Mouse (Mus musculus): ENCODE data around the gene Mpnd.

Mpnd gene

DNA sequence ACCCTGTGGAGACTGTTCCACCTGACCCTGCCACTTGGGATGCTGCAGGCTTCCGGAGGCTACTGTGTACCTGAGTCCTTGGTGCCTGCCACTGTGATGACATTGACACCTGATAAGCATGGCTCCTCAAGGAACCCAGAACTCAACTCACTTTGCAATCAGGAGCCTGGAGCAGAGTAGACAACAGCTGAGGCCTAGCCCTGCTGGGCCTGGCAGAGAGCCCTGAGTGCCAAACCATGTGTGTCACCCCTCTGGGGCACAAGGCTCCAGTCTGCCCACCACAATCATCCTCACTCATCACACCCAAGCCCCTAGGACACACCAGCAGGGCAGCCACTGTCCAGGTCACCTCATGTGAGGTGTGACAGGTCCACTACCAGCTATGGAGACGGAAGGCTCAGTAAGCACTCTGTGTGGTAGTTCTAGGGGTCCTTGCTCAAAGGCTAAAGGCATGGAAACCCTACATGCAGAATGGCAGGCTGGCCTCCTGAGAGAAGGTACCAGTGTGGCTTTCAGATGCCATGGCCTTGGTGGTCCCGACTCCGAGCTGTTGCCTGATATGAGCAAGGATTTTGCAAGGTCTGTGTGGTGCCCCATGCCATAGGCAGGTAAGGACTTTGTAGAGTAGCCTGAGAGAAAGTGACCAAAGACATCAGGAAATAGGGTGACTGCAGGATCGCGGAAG is 15.0 kb downstream of the Mpnd start:
- DNase-seq (ENCODE audit: low read depth, low spot score) = no peak

- no peak for DNase-seq (ENCODE audit: low read depth, low spot score)
These were observed 15.8 kb downstream of the Mpnd start for GRCm38 (mm10) chr17:56021161-56021910.

- DNase-seq (ENCODE audit: low read depth, low spot score) = no peak
These were observed 16.8 kb downstream of the Mpnd start for GRCm38 (mm10) chr17:56022131-56022988.

- DNase-seq (ENCODE audit: low read depth, low spot score) = no peak
These were observed 17.4 kb downstream of the Mpnd start for GRCm38 (mm10) chr17:56022989-56023290.

GRCm38 (mm10) chr17:56023386-56023785 is 17.9 kb downstream of the Mpnd start:
- no peak for DNase-seq (ENCODE audit: low read depth, low spot score)

DNA sequence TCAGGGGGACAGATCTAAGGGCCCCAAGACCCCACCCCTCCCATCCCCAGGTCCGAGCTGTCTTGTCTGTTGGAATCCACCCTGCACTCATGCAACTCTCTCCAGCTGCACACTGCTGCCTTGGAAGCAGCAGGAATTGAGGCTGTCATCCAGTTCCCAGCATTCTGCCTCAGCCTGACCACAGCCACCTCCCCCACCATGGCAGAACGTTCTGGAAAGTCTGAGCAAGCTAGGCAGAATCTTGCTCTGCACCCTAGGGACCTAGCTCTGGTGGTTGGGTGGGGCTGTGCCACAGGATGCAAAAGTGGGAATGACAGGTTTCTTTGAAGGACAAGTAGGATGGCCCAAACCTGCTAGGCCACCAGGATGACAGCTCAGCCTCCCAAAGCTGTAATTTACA is 19.0 kb downstream of the Mpnd start:
- DNase-seq (ENCODE audit: low read depth, low spot score) = no peak

GRCm38 (mm10) chr17:56024931-56025330 is 19.4 kb downstream of the Mpnd start:
- DNase-seq (ENCODE audit: low read depth, low spot score) = no peak

DNA sequence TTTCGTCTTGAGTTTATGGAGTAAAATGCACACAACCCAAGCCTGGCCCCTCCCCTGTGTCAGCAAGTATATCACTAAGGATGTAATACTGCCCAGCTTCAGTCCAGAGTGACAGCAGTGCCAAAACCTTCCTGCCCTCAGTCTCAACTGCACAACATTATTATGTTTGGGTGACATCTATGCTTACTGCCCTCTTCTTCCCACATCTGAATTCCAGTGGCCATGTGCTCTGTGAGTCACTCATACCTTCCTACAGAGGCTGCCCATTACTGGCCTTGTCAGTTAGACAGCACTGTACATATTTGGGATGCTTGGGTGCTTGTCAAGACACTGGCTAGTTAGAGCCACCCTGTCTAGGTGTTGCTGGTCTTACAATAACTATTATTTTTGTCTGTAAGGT is 20.8 kb downstream of the Mpnd start:
- no peak for DNase-seq (ENCODE audit: low read depth, low spot score)

GRCm38 (mm10) chr17:56026881-56027280 is 21.4 kb downstream of the Mpnd start:
- DNase-seq (ENCODE audit: low read depth, low spot score) = no peak

GRCm38 (mm10) chr17:56027801-56028441 is 22.4 kb downstream of the Mpnd start:
- no peak for DNase-seq (ENCODE audit: low read depth, low spot score)

DNA sequence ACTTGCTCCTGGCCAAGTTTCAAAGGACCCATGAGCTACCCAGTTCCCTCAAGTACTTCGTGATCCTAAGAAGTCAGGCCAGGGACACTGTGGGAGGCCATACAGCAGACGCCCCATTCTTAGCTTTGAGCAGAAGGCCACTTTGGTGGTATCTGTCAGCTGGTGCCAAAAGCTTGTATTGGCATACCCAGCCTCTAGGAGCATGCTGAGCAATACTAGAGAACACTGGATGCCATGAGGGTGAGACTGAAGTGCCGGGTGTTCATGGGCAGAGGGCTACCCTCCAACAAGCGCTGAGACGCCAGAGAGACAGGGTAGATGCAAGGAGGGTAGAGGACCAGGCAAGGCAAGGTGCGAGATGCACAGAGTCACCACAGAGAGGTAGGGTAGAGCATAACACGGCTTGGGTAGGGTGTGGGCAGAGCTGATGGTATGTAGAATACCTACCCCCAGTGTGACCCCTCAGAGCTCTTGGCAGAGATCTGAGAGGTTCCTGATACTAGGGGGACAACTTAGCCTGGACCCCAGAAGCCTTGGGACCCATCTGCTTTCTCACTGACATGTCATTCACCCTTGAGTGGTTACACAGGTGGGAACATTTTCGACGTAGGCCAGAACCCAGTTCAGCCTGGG is 24.8 kb downstream of the Mpnd start:
- no peak for DNase-seq (ENCODE audit: low read depth, low spot score)

DNA sequence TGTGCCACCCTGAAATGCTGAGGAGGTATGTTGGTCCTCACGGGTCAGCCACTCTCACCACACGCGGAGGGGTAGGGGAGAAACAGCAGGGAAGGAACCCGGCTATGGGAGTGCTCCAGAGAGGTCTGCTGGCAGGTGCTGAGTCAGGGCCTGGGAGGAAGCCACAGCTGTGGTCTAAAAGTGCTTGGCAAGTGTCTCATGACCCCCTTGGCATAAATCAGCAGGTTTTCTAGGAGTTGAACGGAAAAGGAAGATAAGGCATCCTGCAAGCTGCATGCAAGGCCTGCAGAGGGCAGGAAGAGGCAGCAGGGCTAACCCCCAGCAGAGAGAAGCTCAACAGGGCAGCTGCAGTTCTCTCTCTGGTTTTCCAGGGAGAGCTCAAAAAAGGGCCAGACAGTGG is 25.4 kb downstream of the Mpnd start:
- no peak for DNase-seq (ENCODE audit: low read depth, low spot score)

DNA sequence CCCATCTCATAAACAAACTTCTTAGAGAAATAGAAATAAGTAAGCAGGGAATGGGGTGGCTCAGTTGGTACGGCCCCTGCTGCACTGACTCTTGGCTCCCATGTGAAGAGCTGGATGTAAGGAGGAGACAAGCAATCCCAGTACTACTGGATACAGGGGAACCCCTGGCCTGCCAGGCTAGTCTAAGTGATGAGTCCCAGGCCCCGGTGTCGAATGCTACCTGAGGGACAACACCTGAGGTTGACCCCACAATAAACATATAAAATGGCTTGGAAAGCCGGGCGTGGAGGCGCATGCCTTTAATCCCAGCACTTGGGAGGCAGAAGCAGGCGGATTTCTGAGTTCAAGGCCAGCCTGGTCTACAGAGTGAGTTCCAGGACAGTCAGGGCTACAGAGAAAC is 25.9 kb downstream of the Mpnd start:
- DNase-seq (ENCODE audit: low read depth, low spot score) = no peak

DNA sequence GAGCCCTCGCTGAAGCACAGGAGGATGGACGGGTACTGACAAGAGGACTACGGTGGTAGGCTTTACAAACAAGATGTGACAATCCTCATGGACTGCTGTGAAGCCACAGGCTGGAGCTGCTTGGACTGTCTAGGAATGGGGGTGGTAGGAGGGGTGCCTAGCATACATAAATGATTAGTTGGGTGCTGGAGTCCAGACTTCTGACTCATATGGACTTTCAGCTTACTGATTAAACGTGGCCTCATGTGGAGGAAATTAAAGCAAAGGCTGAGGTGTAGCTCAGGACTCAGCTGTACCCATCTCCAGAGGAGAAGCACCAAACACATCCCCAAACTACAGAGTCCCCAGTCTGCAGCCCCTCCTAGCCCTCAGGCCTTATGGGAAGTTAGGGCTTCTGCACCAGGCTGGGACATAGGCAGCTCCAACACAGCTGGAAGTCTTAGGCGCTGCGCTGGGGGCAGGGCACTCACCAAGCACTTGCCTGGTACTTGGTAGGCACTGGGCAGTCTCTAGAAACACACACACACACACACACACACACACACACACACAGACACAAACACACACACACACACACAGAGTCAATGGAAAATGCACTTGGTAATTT is 26.7 kb downstream of the Mpnd start:
- DNase-seq (ENCODE audit: low read depth, low spot score) = no peak

- DNase-seq (ENCODE audit: low read depth, low spot score) = no peak
These were observed 27.3 kb downstream of the Mpnd start for GRCm38 (mm10) chr17:56032831-56033230.

DNA sequence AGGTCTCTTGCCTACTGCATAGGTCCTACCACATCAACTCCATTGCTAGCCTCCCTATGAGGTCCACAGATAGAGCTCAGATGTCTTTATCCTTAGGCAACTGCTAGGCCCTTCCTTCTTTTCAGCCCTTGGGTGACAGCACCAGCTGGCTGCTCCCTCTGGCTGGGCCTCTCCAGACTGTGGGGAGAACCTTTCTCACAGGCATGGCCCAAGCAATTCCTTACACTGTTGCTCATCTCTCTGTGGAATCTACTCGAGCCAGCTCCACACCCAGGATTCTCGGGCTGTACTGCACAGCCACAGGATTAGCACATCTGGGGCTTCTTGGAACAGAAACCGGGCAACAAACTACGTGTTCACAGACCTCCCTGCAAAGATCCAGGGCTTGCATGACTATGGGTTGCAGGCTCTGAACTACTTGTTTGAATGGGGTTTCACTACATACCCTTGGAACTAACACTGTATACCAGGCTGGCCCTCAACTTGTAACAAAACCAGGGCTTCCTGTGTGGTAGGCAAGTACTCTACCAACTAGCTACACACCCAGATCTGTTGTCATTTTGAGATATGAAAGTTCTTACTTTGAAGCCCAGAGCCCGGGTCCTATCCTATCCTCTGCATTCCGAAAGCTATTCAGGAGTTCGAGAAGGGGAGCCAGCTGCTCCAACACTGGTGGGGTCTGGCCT is 28.7 kb downstream of the Mpnd start:
- no peak for DNase-seq (ENCODE audit: low read depth, low spot score)

DNA sequence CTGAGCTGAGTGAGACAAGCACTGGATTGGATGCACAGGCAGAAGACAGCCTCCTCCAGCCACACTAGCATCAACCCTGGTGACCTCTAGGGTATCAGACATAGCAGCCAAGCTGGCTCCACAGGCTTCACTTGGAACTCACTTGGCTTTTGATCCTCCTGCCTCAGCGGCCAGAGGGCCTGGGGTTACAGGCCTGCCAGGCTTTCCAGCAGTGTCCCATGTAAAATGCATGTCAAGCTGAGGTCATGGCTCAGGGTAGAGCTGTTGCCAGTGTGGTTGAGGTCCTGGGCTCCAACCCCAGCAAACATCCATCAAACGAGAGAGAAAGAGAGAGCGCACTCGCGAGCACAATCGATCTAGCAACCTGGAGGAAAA is 29.2 kb downstream of the Mpnd start:
- no peak for DNase-seq (ENCODE audit: low read depth, low spot score)

- DNase-seq (ENCODE audit: low read depth, low spot score) = no peak
These were observed 29.7 kb downstream of the Mpnd start for GRCm38 (mm10) chr17:56035216-56035615.

DNA sequence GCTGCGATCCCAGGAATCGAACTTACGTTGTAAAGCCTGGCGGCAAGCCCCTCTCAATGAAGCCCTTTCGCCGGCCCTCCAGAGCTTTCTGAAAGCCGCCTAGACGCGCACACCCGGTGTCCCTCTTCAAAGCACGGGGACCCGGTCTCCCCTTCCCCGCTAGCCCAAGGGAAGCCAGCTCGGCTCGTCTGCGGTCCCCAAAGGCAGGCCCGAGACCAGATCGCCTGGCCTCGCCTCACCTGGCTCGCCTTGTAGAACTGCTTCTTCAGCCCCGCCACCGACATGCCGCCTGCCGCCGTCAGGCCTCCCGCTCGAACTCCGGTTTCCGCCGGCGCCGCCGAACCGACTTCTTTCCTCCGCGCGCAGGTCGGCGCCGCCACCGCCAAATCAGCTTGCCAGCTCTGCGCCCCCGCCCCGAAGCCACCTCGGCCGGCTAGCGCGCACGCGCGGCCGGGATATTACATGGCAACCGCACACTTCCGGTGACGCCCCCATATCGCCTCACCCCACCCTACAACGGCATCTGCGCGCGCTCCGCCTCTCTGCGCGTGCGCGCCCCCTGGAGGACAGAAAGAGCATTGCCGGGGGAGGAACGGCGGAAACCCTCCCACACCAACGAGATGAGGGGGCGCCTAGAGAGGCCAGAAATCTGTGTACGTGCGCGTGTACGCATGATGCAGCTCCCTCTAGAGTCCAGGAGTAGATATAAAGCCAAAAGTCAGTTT is 30.8 kb downstream of the Mpnd start, which contains the start of gene Sh3gl1:
TSS of gene Sh3gl1 (minus strand) at position 460 of the 725 bp plus-strand sequence.
- DNase-seq (ENCODE audit: low read depth, low spot score) = peak; percentile 99

DNA sequence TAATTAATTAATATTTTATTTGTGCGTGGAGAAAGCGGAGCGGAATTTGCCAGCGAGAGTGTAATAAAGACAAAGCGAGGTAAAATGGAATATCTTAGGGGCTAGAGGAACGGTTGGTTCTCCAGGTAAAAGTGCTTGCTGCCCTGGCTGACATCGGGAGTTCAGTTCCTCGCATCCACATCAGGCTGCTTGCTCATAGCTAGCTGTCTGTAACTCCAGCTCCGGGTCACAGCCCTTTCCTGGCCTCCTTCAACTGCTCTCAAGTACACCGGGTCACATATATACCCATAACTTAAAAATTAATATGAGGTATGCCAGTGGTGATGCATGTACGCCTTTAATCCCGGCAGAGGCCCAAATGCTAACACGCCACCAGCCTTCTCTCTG is 31.4 kb downstream of the Mpnd start:
- no peak for DNase-seq (ENCODE audit: low read depth, low spot score)
